Mouse (Mus musculus) layer of hippocampus, adult 2 months (tissue): ENCODE data around the gene Mpped2. TPM values are rescaled to one million over a fixed set of nuclear protein-coding genes. Genes with fewer than 3 reads are reported as not detected.

ENCODE experiments used
- DNase-seq, 2 experiments: peaks; one replicate each; pipeline ENCODE4 v3.0.0; 2022; ENCODE audit warnings: low spot score in 2 of 2
- H3K27ac ChIP-seq: fragments of 200-600 bp; 2 replicates; pipeline ENCODE4 v1.8.1; 2022
- H3K4me3 ChIP-seq: fragments of 200-600 bp; 2 replicates; pipeline ENCODE4 v1.8.1; 2022; ENCODE audit warnings: mild to moderate bottlenecking
- CTCF ChIP-seq: fragments of 200-600 bp; conservative IDR thresholded peaks from 2 replicates; pipeline ENCODE4 v1.8.1; 2022; ENCODE audit warnings: antibody characterized with exemption, mild to moderate bottlenecking, moderate library complexity
- total RNA-seq, 2 experiments: library from RNA; stranded (reverse); gene quantifications; 2 replicates each; pipeline ENCODE4 v1.2.3; 2021

Mpped2 gene
- total RNA-seq, 2 experiments from 2014 or later = 36.9 to 42.7 TPM

GRCm38 (mm10) chr2:106844147-106844546 is 151.1 kb downstream of the Mpped2 start:
- H3K4me3 ChIP-seq = no peak overlapping the region
- no peak for TF ChIP-seq CTCF
- no peak for DNase-seq
- H3K27ac ChIP-seq = no peak overlapping the region

- no peak for DNase-seq
- Histone ChIP-seq H3K4me3 (no peak overlapping the region), H3K27ac (no peak overlapping the region)
- TF ChIP-seq CTCF = no peak
Observed at GRCm38 (mm10) chr2:106844766-106845678, 152.0 kb downstream of the Mpped2 start.

- DNase-seq = no peak
- Histone ChIP-seq H3K4me3 (no peak overlapping the region), H3K27ac (no peak overlapping the region)
- no peak for TF ChIP-seq CTCF
Observed at GRCm38 (mm10) chr2:106846511-106846910, 153.4 kb downstream of the Mpped2 start.

GRCm38 (mm10) chr2:106849389-106849788 is 156.3 kb downstream of the Mpped2 start:
- TF ChIP-seq CTCF = no peak

GRCm38 (mm10) chr2:106851515-106851914 is 158.4 kb downstream of the Mpped2 start:
- Histone ChIP-seq H3K27ac (no peak overlapping the region), H3K4me3 (no peak overlapping the region)
- TF ChIP-seq CTCF = no peak
- DNase-seq = no peak

More at GRCm38 (mm10) chr2:106849389-106849788, 156.3 kb downstream of the Mpped2 start:
- Histone ChIP-seq H3K4me3 (no peak overlapping the region), H3K27ac (no peak overlapping the region)
- no peak for DNase-seq

- H3K27ac ChIP-seq = no peak overlapping the region
- no peak for TF ChIP-seq CTCF
Observed at GRCm38 (mm10) chr2:106854213-106854612, 161.1 kb downstream of the Mpped2 start.

GRCm38 (mm10) chr2:106854758-106855157 is 161.7 kb downstream of the Mpped2 start:
- Histone ChIP-seq H3K4me3 (no peak overlapping the region), H3K27ac (no peak overlapping the region)
- TF ChIP-seq CTCF = no peak
- DNase-seq = no peak

More at GRCm38 (mm10) chr2:106854213-106854612, 161.1 kb downstream of the Mpped2 start:
- H3K4me3 ChIP-seq = no peak overlapping the region
- DNase-seq = no peak

- DNase-seq = no peak
- no peak for TF ChIP-seq CTCF
- no peak overlapping the region for H3K27ac ChIP-seq
- H3K4me3 ChIP-seq = no peak overlapping the region
Observed at GRCm38 (mm10) chr2:106855184-106855583, 162.1 kb downstream of the Mpped2 start.

GRCm38 (mm10) chr2:106855623-106856350 is 162.7 kb downstream of the Mpped2 start:
- no peak overlapping the region for H3K4me3 ChIP-seq
- H3K27ac ChIP-seq = no peak overlapping the region
- DNase-seq = no peak
- peak; percentile 36 for TF ChIP-seq CTCF

GRCm38 (mm10) chr2:106856361-106856961 is 163.4 kb downstream of the Mpped2 start:
- DNase-seq = no peak
- TF ChIP-seq CTCF = no peak
- Histone ChIP-seq H3K4me3 (no peak overlapping the region), H3K27ac (no peak overlapping the region)

GRCm38 (mm10) chr2:106857258-106857657 is 164.2 kb downstream of the Mpped2 start:
- Histone ChIP-seq H3K4me3 (no peak overlapping the region), H3K27ac (no peak overlapping the region)
- TF ChIP-seq CTCF = no peak
- DNase-seq = no peak

GRCm38 (mm10) chr2:106857711-106858110 is 164.6 kb downstream of the Mpped2 start:
- H3K4me3 ChIP-seq = no peak overlapping the region
- no peak overlapping the region for H3K27ac ChIP-seq
- no peak for TF ChIP-seq CTCF
- DNase-seq = no peak

GRCm38 (mm10) chr2:106860856-106861679 is 168.0 kb downstream of the Mpped2 start:
- no peak for TF ChIP-seq CTCF
- no peak for DNase-seq
- no peak overlapping the region for H3K27ac ChIP-seq

More at GRCm38 (mm10) chr2:106860856-106861679, 168.0 kb downstream of the Mpped2 start:
- H3K4me3 ChIP-seq = no peak overlapping the region
